Comparison of ENCODE assay signal across 9 mouse cellular contexts in the genomic region with DNA sequence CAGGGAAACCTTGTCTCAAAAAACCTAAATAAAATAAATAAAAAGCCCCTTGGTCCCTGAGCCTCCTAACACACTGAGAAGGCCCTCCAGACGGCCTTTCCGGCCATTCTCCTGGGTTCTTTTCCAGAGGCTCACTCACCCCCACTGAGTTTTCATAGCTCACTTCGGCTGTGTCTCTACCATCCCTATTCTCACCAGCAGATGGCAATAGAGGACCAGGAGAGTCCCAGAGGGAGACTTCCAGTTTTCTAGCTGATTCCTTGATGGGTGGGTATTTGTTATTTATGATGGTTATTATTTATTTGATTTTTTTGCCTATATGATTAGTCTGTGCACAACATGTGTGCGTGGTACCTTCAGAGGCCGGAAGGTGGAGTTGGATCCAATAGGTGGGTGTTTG. TPM values are rescaled to one million over a fixed set of nuclear protein-coding genes. Genes with fewer than 3 reads are reported as not detected.
A peak's percentile ranks its signal among the peaks of the same experiment; 100 is the strongest.
DNase-seq lines count a peak whose midpoint lies in the region; ATAC-seq and TF ChIP-seq lines count a peak whose summit lies in the region.
"Had no signal": no experiment of that assay in that cellular context is flagged by ENCODE, and none has a peak within 500 bp of the region (broad histone marks: within the 10 kb centered on the region; RNA-seq: fewer than 3 reads in every experiment).

No protein-coding gene starts in this region.

- H3K27ac ChIP-seq in neural tube, embryonic 15.5 days (replicated peaks), result no peak overlapping the region
- H3K27ac ChIP-seq in embryonic facial prominence, embryonic 11.5 days (replicated peaks; ENCODE audit: low read depth, low read length), result no peak overlapping the region
- no peak overlapping the region for H3K27ac ChIP-seq in kidney, postnatal 0 days
- H3K27ac ChIP-seq in liver, postnatal 0 days (ENCODE audit: low read depth), result no peak overlapping the region
- H3K27ac ChIP-seq: heart, embryonic 13.5 days had no signal

- no peak overlapping the region for H3K9ac ChIP-seq in neural tube, embryonic 15.5 days (replicated peaks)
- H3K9ac ChIP-seq in embryonic facial prominence, embryonic 11.5 days (replicated peaks; ENCODE audit: low read length), result no peak overlapping the region
- no peak overlapping the region for H3K9ac ChIP-seq in kidney, postnatal 0 days (ENCODE audit: low read depth, low read length)
- H3K9ac ChIP-seq in liver, postnatal 0 days (replicated peaks), result no peak overlapping the region
- H3K9ac ChIP-seq: heart, embryonic 13.5 days had no signal

- ATAC-seq in neural tube, embryonic 15.5 days (ENCODE audit: low FRiP score), result no peak
- ATAC-seq in embryonic facial prominence, embryonic 11.5 days (replicated peaks; ENCODE audit: insufficient number of reproducible peaks, low FRiP score, low TSS enrichment, low read depth), result no peak
- no peak for ATAC-seq in kidney, postnatal 0 days (replicated peaks; ENCODE audit: low FRiP score, low read depth)
- 0 out of 2 replicates have a peak, but pooled peaks have one; percentile 23 for ATAC-seq in liver, postnatal 0 days

- no peaks in the 10 kb centered on the region for H3K27me3 ChIP-seq in neural tube, embryonic 15.5 days (replicated peaks)
- no peaks in the 10 kb centered on the region for H3K27me3 ChIP-seq in embryonic facial prominence, embryonic 11.5 days (ENCODE audit: control insufficient read depth, insufficient read depth, low read length)
- H3K27me3 ChIP-seq in kidney, postnatal 0 days (ENCODE audit: insufficient read depth, low read length), result no peaks in the 10 kb centered on the region
- H3K27me3 ChIP-seq in liver, postnatal 0 days (ENCODE audit: insufficient read depth, low read length), result no peaks in the 10 kb centered on the region
- H3K27me3 ChIP-seq: heart, embryonic 13.5 days had no signal

- 32% methylated on average over 5 of the region's 5 CpGs for WGBS in neural tube, embryonic 15.5 days
- 33% methylated on average over 5 of the region's 5 CpGs for WGBS in embryonic facial prominence, embryonic 11.5 days
- WGBS in kidney, postnatal 0 days, result 23% methylated on average over 5 of the region's 5 CpGs
- 25% methylated on average over 5 of the region's 5 CpGs for WGBS in liver, postnatal 0 days (ENCODE audit: insufficient replicate concordance)

- peak; percentile 53 for DNase-seq in neural tube, embryonic 10.5 days (ENCODE audit: extremely low spot score, low spot score)
- peak; percentile 66 to 76 for DNase-seq in adrenal gland, postnatal 36 days
- peak; percentile 84 for DNase-seq in embryonic facial prominence, embryonic 11.5 days (ENCODE audit: low spot score)
- peak; percentile 82 for DNase-seq in kidney, postnatal 0 days (ENCODE audit: low spot score)
- DNase-seq in liver, postnatal 0 days, result peak; percentile 60
- DNase-seq in right cerebral cortex, adult 2 months (ENCODE audit: low spot score in 2 of 2), result peak; percentile 73 to 85
- DNase-seq in urinary bladder, postnatal 4 days (ENCODE audit: low spot score in 2 of 2), result peak; percentile 37 to 78

- no peaks in the 10 kb centered on the region for H3K4me1 ChIP-seq in neural tube, embryonic 15.5 days
- no peaks in the 10 kb centered on the region for H3K4me1 ChIP-seq in embryonic facial prominence, embryonic 11.5 days (ENCODE audit: control insufficient read depth, insufficient read depth, low read length)
- H3K4me1 ChIP-seq in kidney, postnatal 0 days (replicated peaks; ENCODE audit: insufficient read depth, low read length), result no peaks in the 10 kb centered on the region
- H3K4me1 ChIP-seq in liver, postnatal 0 days (ENCODE audit: insufficient read depth), result no peaks in the 10 kb centered on the region
- H3K4me1 ChIP-seq: heart, embryonic 13.5 days had no signal

- TF ChIP-seq CTCF in kidney, postnatal 0 days (IDR thresholded peaks at IDR 0.05; ENCODE audit: low read depth), result peak; percentile 92
- TF ChIP-seq CTCF in liver, postnatal 0 days (IDR thresholded peaks at IDR 0.05; ENCODE audit: low read depth), result peak; percentile 81

- TF ChIP-seq EP300 in liver, postnatal 0 days (IDR thresholded peaks at IDR 0.05; ENCODE audit: low read depth), result no peak

- H3K4me2 ChIP-seq in neural tube, embryonic 15.5 days, result no peak overlapping the region
- no peak overlapping the region for H3K4me2 ChIP-seq in embryonic facial prominence, embryonic 11.5 days (ENCODE audit: low read depth, low read length)
- H3K4me2 ChIP-seq in kidney, postnatal 0 days (ENCODE audit: low read length), result no peak overlapping the region
- no peak overlapping the region for H3K4me2 ChIP-seq in liver, postnatal 0 days (ENCODE audit: low read depth, low read length)
- H3K4me2 ChIP-seq: heart, embryonic 13.5 days had no signal

- no peaks in the 10 kb centered on the region for H3K9me3 ChIP-seq in neural tube, embryonic 15.5 days (replicated peaks)
- no peaks in the 10 kb centered on the region for H3K9me3 ChIP-seq in embryonic facial prominence, embryonic 11.5 days (replicated peaks; ENCODE audit: control insufficient read depth, low read length)
- H3K9me3 ChIP-seq in kidney, postnatal 0 days (replicated peaks; ENCODE audit: low read length), result no peaks in the 10 kb centered on the region
- H3K9me3 ChIP-seq in liver, postnatal 0 days (ENCODE audit: low read length), result no peaks in the 10 kb centered on the region
- H3K9me3 ChIP-seq: heart, embryonic 13.5 days had no signal

- no peak overlapping the region for H3K4me3 ChIP-seq in neural tube, embryonic 15.5 days (replicated peaks)
- H3K4me3 ChIP-seq in embryonic facial prominence, embryonic 11.5 days (ENCODE audit: low read depth, low read length), result no peak overlapping the region
- no peak overlapping the region for H3K4me3 ChIP-seq in kidney, postnatal 0 days (replicated peaks; ENCODE audit: low read depth, low read length)
- no peak overlapping the region for H3K4me3 ChIP-seq in liver, postnatal 0 days (ENCODE audit: low read depth, low read length)
- H3K4me3 ChIP-seq: heart, embryonic 13.5 days had no signal

- H3K36me3 ChIP-seq in neural tube, embryonic 15.5 days, result no peaks in the 10 kb centered on the region
- no peaks in the 10 kb centered on the region for H3K36me3 ChIP-seq in embryonic facial prominence, embryonic 11.5 days (replicated peaks; ENCODE audit: control insufficient read depth, insufficient read depth, low read depth, low read length)
- H3K36me3 ChIP-seq in kidney, postnatal 0 days (ENCODE audit: insufficient read depth, low read length), result no peaks in the 10 kb centered on the region
- no peaks in the 10 kb centered on the region for H3K36me3 ChIP-seq in liver, postnatal 0 days (replicated peaks; ENCODE audit: insufficient read depth, low read length)
- H3K36me3 ChIP-seq: heart, embryonic 13.5 days had no signal

RNA-seq across cellular contexts. Expression of gene Cdc34b, which starts 11.3 kb away (rescaled TPM):
- polyA plus RNA-seq in neural tube, embryonic 15.5 days (2015; fragmentation: Nextera tagmentation; extraction: Ambion mirVana), result not detected in 2 replicates
- under 1 TPM; 0.23 to 0.26 TPM for total RNA-seq in adrenal gland, postnatal 36 days (2021)
- 0.29 and 0.36 TPM in 2 replicates for polyA plus RNA-seq in embryonic facial prominence, embryonic 11.5 days (2014; fragmentation: Nextera tagmentation; extraction: Ambion mirVana)
- 0.26 and 0.28 TPM in 2 replicates for polyA plus RNA-seq in kidney, postnatal 0 days (2015; fragmentation: Nextera tagmentation; extraction: Ambion mirVana)
- polyA plus RNA-seq in liver, postnatal 0 days (2015; fragmentation: Nextera tagmentation; extraction: Ambion mirVana), result 0.09 TPM in 1 of 2 replicates, not detected in the other

RNA-seq across cellular contexts. Expression of gene Gm11541, which starts 26.0 kb away (rescaled TPM):
- 0.24 TPM in 1 of 2 replicates, not detected in the other for polyA plus RNA-seq in neural tube, embryonic 15.5 days (2015; fragmentation: Nextera tagmentation; extraction: Ambion mirVana)
- not detected for total RNA-seq in adrenal gland, postnatal 36 days (2021)
- polyA plus RNA-seq in embryonic facial prominence, embryonic 11.5 days (2014; fragmentation: Nextera tagmentation; extraction: Ambion mirVana), result 0.15 and 0.21 TPM in 2 replicates
- polyA plus RNA-seq in kidney, postnatal 0 days (2015; fragmentation: Nextera tagmentation; extraction: Ambion mirVana), result 1.3 and 1.4 TPM in 2 replicates
- polyA plus RNA-seq in liver, postnatal 0 days (2015; fragmentation: Nextera tagmentation; extraction: Ambion mirVana), result not detected in 2 replicates
- polyA plus RNA-seq: heart, embryonic 13.5 days had no signal

RNA-seq across cellular contexts. Expression of gene Tmem92, which starts 52.2 kb away (rescaled TPM):
- polyA plus RNA-seq in neural tube, embryonic 15.5 days (2015; fragmentation: Nextera tagmentation; extraction: Ambion mirVana), result not detected in 2 replicates
- not detected for total RNA-seq in adrenal gland, postnatal 36 days (2021)
- polyA plus RNA-seq in embryonic facial prominence, embryonic 11.5 days (2014; fragmentation: Nextera tagmentation; extraction: Ambion mirVana), result not detected in 2 replicates
- polyA plus RNA-seq in kidney, postnatal 0 days (2015; fragmentation: Nextera tagmentation; extraction: Ambion mirVana), result not detected in 2 replicates
- not detected in 2 replicates for polyA plus RNA-seq in liver, postnatal 0 days (2015; fragmentation: Nextera tagmentation; extraction: Ambion mirVana)
- polyA plus RNA-seq: heart, embryonic 13.5 days had no signal

RNA-seq across cellular contexts. Expression of gene Xylt2, which starts 52.9 kb away (rescaled TPM):
- polyA plus RNA-seq in neural tube, embryonic 15.5 days (2015; fragmentation: Nextera tagmentation; extraction: Ambion mirVana), result 15.4 and 16.8 TPM in 2 replicates
- 10 to 100 TPM; 10.6 to 14.2 TPM for total RNA-seq in adrenal gland, postnatal 36 days (2021)
- 11.1 and 12.1 TPM in 2 replicates for polyA plus RNA-seq in embryonic facial prominence, embryonic 11.5 days (2014; fragmentation: Nextera tagmentation; extraction: Ambion mirVana)
- polyA plus RNA-seq in kidney, postnatal 0 days (2015; fragmentation: Nextera tagmentation; extraction: Ambion mirVana), result 18.4 and 21.4 TPM in 2 replicates
- polyA plus RNA-seq in liver, postnatal 0 days (2015; fragmentation: Nextera tagmentation; extraction: Ambion mirVana), result 2.7 and 2.9 TPM in 2 replicates
